Mouse (Mus musculus): ENCODE measurements at regions not wholly inside any gene's neighbourhood (a gene's known extent, or its start where the extent isn't known, plus 50 kb on each side); places are given as distances from the start of the nearest gene placed in this dataset.
A peak's percentile ranks its signal among the peaks of the same experiment; 100 is the strongest.

DNA sequence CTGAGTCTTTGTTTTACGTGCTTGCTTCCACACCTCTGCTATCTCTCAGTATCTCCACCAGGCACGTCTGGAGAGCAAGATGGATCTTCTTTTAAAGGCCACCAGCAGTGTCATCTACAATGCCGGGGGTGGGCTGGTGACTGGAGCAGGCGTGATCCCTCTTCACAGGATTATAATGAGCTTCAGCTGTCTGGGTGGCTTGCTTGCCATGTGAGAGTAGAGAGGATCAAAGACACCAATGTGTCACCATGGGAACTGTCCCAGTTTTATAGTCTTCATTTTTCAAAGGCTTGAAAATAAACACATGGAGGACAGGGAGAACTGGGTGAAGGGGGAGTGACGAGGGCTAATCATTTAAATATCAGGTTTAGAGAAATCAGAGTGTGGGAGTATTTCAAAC, 131.6 kb upstream of the Klf4 start:
- WGBS (ENCODE audit: insufficient replicate concordance) = 37% methylated on average over 5 of the region's 5 CpGs
- H3K4me3 ChIP-seq (replicated peaks) = no peak overlapping the region

DNA sequence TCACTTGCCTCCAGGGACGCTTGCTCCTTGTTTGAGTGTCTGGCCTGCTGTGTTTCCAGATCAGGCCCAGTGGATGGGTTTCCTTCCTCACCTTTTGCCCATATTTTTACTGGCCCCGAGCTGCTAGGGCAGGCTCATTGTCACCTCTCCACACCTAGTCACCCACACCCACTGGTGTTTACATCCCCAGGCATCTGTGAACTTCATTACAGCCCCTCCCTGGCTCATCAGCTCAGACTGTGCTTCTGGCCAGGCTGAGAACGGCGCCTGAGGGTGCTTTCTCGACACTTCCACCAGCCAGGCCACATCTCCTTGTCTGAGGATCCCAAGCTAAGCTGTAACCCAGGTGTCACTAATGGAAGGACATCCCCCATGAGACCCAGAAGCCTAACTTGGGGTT, 129.8 kb upstream of the Klf4 start:
- no peak for ATAC-seq (ENCODE audit: low read depth)
- no peaks in the 10 kb centered on the region for H3K4me1 ChIP-seq (replicated peaks)
- H3K27me3 ChIP-seq = no peaks in the 10 kb centered on the region
- H3K9me3 ChIP-seq (replicated peaks) = no peaks in the 10 kb centered on the region
- DNase-seq = no peak
- no peak overlapping the region for H3K4me3 ChIP-seq (replicated peaks)
- WGBS (ENCODE audit: insufficient replicate concordance) = 49% methylated on average over 5 of the region's 5 CpGs
- H3K9ac ChIP-seq = no peak overlapping the region
- H3K36me3 ChIP-seq = no peaks in the 10 kb centered on the region
- no peak overlapping the region for H3K4me2 ChIP-seq
- no peak overlapping the region for H3K27ac ChIP-seq

More for the DNA sequence above, 131.6 kb upstream of the Klf4 start:
- Histone ChIP-seq H3K9ac (no peak overlapping the region), H3K27me3 (no peaks in the 10 kb centered on the region), H3K36me3 (no peaks in the 10 kb centered on the region), H3K9me3 (replicated peaks) (no peaks in the 10 kb centered on the region), H3K27ac (no peak overlapping the region), H3K4me1 (replicated peaks) (no peaks in the 10 kb centered on the region), H3K4me2 (no peak overlapping the region)
- no peak for ATAC-seq (ENCODE audit: low read depth)
- DNase-seq = no peak

DNA sequence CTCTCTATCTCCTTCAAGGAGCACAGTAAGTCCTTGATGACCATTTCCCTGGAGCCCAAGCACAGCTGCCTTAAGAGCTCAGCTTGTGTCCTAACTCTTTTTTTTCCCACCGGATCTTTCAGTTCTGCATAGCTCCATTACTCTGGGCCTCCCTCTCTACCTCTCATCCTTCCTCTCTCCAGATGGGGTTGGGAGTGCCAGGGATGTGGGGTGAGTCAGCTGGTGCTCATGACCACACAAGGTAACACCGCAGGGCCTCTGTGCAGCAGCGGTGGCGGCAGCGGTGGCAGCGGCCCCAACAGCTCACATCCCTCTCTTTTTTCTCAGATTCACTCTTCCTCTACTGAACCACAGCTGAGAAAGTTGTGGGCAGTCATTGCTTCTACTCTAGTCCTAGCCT, 126.6 kb upstream of the Klf4 start:
- WGBS (ENCODE audit: insufficient replicate concordance) = 90% methylated on average over 6 of the region's 6 CpGs
- no peak overlapping the region for H3K4me3 ChIP-seq (replicated peaks)
- H3K36me3 ChIP-seq = no peaks in the 10 kb centered on the region
- H3K27ac ChIP-seq = no peak overlapping the region
- no peaks in the 10 kb centered on the region for H3K4me1 ChIP-seq (replicated peaks)
- DNase-seq = no peak
- H3K9ac ChIP-seq = no peak overlapping the region
- peaks cover 3% of the 10 kb centered on the region; the same call in 1 of the 2 replicates for H3K27me3 ChIP-seq
- ATAC-seq (ENCODE audit: low read depth) = no peak
- no peaks in the 10 kb centered on the region for H3K9me3 ChIP-seq (replicated peaks)
- H3K4me2 ChIP-seq = no peak overlapping the region

DNA sequence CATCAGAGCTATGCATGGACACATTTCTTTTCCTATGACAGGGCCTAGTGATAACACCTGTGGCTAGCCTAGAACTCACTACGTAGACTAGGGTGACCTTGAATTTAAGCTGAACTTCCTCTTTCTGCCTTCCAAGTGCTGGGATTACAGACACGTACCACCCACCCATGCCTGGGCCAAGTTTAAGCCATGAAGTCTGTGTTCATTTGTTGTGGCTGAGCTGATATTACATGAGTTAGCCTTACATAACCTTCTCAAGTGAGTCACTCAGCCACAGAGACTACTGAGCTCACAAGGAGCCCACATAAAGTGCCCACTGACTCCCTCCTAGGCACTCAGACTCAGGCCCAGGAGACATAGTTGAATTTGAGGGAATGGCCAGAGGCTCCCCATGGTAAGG, 123.1 kb upstream of the Klf4 start:
- no peaks in the 10 kb centered on the region for H3K36me3 ChIP-seq
- ATAC-seq (ENCODE audit: low read depth) = no peak
- DNase-seq = no peak
- H3K9me3 ChIP-seq (replicated peaks) = no peaks in the 10 kb centered on the region
- H3K4me2 ChIP-seq = no peak overlapping the region
- H3K9ac ChIP-seq = no peak overlapping the region
- H3K27ac ChIP-seq = no peak overlapping the region
- 29% methylated on average over 2 of the region's 2 CpGs for WGBS (ENCODE audit: insufficient replicate concordance)
- H3K27me3 ChIP-seq = peaks cover 38% of the 10 kb centered on the region
- H3K4me1 ChIP-seq (replicated peaks) = 0 out of 2 replicates have a peak, but pooled peaks cover 3% of the 10 kb centered on the region
- no peak overlapping the region for H3K4me3 ChIP-seq (replicated peaks)

DNA sequence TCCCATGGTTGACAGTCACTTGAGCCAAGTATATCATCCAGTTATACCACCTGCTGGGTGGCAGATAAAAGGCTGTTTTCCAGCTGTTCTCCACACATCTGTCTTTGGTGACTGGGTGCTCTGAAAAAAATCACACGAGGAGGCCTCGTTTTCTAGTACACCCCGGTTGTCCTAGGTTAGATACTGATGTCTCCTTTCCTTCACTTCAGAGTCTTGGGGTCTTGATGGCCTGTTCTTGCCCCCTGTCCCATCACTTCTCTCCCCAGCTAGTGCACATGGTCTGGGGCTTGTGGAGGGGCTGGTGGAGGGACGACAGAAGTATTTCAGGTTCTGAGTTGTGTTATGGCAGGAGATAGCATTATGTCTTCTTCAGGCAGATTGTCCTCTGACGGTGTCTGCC, 120.4 kb upstream of the Klf4 start:
- 0 out of 2 replicates have a peak, but pooled peaks cover 3% of the 10 kb centered on the region for H3K4me1 ChIP-seq (replicated peaks)
- H3K36me3 ChIP-seq = no peaks in the 10 kb centered on the region
- no peak overlapping the region for H3K27ac ChIP-seq
- H3K27me3 ChIP-seq = peaks cover 57% of the 10 kb centered on the region
- ATAC-seq (ENCODE audit: low read depth) (no peak), DNase-seq (no peak)
- WGBS (ENCODE audit: insufficient replicate concordance) = 53% methylated on average over 5 of the region's 5 CpGs
- no peak overlapping the region for H3K4me2 ChIP-seq
- H3K9me3 ChIP-seq (replicated peaks) = no peaks in the 10 kb centered on the region
- H3K9ac ChIP-seq = no peak overlapping the region
- H3K4me3 ChIP-seq (replicated peaks) = no peak overlapping the region

DNA sequence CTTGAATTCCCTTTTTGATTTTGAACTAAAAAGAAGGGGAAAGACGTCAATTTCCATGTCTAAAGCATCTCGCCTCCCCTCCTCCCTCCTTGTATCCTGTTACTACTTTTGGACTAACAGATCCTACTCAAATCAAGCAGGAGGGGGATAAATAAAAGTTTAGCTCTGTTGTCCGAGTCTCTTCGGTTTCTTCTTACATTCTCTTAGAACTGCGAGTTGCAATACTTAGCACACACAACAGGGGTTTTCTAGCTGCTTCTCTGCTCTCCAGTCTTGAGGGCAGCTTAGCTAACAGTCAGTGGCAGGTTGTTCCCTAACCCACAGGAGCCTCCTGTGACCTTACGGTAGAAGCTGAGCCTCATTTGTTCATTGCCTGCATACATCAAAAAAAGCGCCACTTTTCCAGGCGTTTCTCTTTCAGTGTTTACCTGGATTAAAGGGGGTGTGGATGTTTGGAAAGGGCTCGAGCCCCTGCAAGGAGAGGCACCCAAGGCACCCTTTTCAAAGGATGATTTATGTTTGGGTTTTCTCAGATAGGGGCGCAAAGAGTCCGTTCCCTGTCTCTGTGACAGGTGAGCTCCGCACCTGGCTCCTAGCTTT, 119.6 kb upstream of the Klf4 start:
- no peak overlapping the region for H3K9ac ChIP-seq
- 0 out of 2 replicates have a peak, but pooled peaks cover 3% of the 10 kb centered on the region for H3K4me1 ChIP-seq (replicated peaks)
- no peaks in the 10 kb centered on the region for H3K36me3 ChIP-seq
- DNase-seq (no peak), ATAC-seq (ENCODE audit: low read depth) (no peak)
- H3K4me2 ChIP-seq = peak overlapping the region; percentile 58
- 14% methylated on average over 12 of the region's 12 CpGs for WGBS (ENCODE audit: insufficient replicate concordance)
- peak overlapping the region; percentile 53 for H3K4me3 ChIP-seq (replicated peaks)
- no peak overlapping the region for H3K27ac ChIP-seq
- H3K9me3 ChIP-seq (replicated peaks) = no peaks in the 10 kb centered on the region
- H3K27me3 ChIP-seq = peaks cover 57% of the 10 kb centered on the region

DNA sequence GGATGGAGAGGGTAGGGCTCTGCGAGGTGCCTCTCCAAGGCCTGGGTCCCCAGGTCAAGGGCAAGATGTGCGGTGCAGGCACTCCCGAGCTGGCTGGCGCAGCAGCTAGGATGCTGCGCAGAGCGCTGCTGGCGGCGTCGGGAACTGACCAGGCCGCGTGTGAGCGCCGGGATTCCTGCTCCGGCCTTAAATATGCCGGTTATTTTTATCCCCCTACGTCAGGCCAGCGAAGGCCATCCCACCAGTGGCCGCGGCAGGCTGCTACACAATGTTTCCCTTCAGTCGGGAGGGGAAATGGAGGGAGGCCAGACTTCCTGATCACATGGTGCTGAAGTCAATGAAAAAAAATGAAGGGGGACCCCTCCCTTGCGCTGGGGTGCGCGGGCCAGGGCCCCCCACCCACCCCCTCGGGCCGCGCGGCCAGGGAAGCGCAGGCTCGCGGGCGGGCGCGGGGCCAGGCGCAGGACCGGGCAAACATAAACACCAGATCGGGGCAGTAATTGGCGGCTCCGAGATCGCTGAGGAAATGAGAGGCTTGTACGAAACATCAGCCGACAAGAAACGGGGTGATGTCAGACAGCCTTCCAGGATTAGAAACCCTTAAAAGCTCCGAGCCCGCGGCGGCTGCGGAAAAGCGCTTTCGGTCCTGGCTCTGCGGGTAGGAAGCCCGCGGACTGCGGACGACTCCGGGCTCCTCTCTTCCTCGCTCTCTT, 118.9 kb upstream of the Klf4 start:
- ATAC-seq (ENCODE audit: low read depth) (peak; percentile 57), DNase-seq (no peak)
- Histone ChIP-seq H3K27ac (no peak overlapping the region), H3K9ac (0 out of 2 replicates have a peak overlapping the region, but pooled peaks have one; percentile 6), H3K27me3 (peaks cover 60% of the 10 kb centered on the region), H3K9me3 (replicated peaks) (no peaks in the 10 kb centered on the region), H3K36me3 (no peaks in the 10 kb centered on the region), H3K4me2 (peak overlapping the region; percentile 58), H3K4me1 (replicated peaks) (0 out of 2 replicates have a peak, but pooled peaks cover 3% of the 10 kb centered on the region), H3K4me3 (replicated peaks) (peak overlapping the region; percentile 53)
- WGBS (ENCODE audit: insufficient replicate concordance) = 1% methylated on average over 55 of the region's 56 CpGs

DNA sequence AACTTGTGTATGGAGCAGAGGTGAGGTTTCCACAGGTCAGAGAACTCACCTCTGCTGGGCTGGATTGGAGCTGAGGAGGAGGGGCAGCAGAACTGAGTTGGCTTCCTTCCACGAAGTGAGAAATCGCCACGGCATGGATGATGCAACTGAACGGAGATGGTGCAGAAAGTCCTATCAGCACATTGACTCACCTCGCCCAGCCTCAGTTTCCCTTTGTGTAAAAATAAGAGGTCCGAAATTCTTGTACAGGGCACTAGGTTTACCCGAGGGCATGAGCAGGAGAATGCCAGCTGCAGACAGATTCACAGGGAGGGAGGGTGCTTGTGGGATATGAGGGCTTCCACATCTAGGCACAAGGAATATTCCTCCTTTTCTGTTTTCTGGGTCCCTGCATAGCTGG, 117.9 kb upstream of the Klf4 start:
- no peak overlapping the region for H3K9ac ChIP-seq
- no peak overlapping the region for H3K27ac ChIP-seq
- H3K4me1 ChIP-seq (replicated peaks) = 0 out of 2 replicates have a peak, but pooled peaks cover 3% of the 10 kb centered on the region
- WGBS (ENCODE audit: insufficient replicate concordance) = 50% methylated on average over 7 of the region's 7 CpGs
- H3K4me2 ChIP-seq = no peak overlapping the region
- peaks cover 61% of the 10 kb centered on the region for H3K27me3 ChIP-seq
- ATAC-seq (ENCODE audit: low read depth) (no peak), DNase-seq (no peak)
- no peaks in the 10 kb centered on the region for H3K9me3 ChIP-seq (replicated peaks)
- H3K36me3 ChIP-seq = no peaks in the 10 kb centered on the region
- H3K4me3 ChIP-seq (replicated peaks) = no peak overlapping the region

DNA sequence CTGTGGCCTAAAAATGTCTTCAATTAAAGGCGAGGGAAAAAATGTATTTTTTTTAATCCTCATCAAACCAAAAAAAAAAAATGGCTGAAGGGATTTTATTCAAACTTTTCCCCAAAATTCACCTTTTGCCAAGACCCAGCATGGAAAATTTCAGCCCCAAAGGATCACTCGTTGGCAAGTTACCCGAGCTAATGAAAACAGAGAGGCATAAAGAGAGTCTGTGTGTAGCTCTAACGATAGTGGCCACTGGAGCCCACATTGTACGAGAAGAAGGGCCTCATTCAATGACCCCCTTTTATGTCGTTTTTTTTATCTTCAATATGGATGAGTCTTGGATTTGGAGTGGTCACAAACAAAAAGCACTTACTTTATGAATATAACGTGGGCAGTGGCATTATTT, 116.1 kb upstream of the Klf4 start:
- ATAC-seq (ENCODE audit: low read depth) (no peak), DNase-seq (no peak)
- Histone ChIP-seq H3K4me3 (replicated peaks) (no peak overlapping the region), H3K9me3 (replicated peaks) (no peaks in the 10 kb centered on the region), H3K4me2 (no peak overlapping the region), H3K9ac (no peak overlapping the region), H3K36me3 (no peaks in the 10 kb centered on the region), H3K4me1 (replicated peaks) (0 out of 2 replicates have a peak, but pooled peaks cover 3% of the 10 kb centered on the region), H3K27me3 (peaks cover 53% of the 10 kb centered on the region), H3K27ac (no peak overlapping the region)
- WGBS (ENCODE audit: insufficient replicate concordance) = 60% methylated on average over 7 of the region's 7 CpGs

DNA sequence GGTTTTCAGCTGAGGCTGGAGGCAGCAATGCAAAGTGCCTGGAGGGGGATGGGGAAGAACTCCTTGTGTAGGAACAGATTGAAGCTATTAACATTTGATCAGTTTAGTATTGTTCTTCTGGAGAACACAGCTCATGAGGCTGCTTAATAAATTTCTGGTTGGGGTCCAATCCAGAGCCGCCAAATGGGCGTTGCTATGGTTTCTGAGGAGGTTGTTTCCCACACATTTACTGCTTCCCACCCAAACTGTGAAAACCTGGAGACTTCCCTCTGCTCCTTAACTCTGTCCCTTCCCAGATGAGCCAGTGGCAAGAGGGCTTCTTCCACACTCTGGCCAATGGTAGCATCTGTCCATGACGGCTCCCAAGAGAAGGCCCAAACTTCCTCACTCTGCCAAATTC, 113.2 kb upstream of the Klf4 start:
- ATAC-seq (ENCODE audit: low read depth) (no peak), DNase-seq (no peak)
- H3K27me3 ChIP-seq = peaks cover 23% of the 10 kb centered on the region
- H3K4me3 ChIP-seq (replicated peaks) = no peak overlapping the region
- 52% methylated on average over 3 of the region's 3 CpGs for WGBS (ENCODE audit: insufficient replicate concordance)
- no peak overlapping the region for H3K9ac ChIP-seq
- H3K9me3 ChIP-seq (replicated peaks) = no peaks in the 10 kb centered on the region
- no peak overlapping the region for H3K27ac ChIP-seq
- no peak overlapping the region for H3K4me2 ChIP-seq
- H3K4me1 ChIP-seq (replicated peaks) = no peaks in the 10 kb centered on the region
- H3K36me3 ChIP-seq = no peaks in the 10 kb centered on the region

DNA sequence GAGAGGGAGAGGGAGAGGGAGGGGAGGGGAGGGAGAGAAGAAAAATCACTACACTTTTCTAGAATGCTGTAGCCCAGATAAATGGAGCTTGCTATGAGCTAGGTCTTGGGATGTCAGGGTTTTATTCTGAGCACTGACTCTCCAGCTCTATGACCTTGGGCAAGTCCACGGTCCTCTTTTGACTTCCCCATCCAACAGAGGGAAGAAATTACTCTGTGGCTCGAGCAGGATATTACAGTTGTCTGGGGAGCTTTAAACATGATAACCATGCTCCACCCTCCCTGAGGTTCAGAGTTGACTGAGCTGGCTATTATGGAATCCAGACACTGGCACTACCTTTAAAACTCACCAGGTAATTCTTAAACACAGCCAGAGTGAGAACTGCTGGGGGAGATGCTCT, 112.6 kb upstream of the Klf4 start:
- Histone ChIP-seq H3K4me2 (no peak overlapping the region), H3K9ac (no peak overlapping the region), H3K36me3 (no peaks in the 10 kb centered on the region), H3K9me3 (replicated peaks) (no peaks in the 10 kb centered on the region), H3K27me3 (peaks cover 18% of the 10 kb centered on the region), H3K27ac (no peak overlapping the region), H3K4me1 (replicated peaks) (no peaks in the 10 kb centered on the region), H3K4me3 (replicated peaks) (no peak overlapping the region)
- WGBS (ENCODE audit: insufficient replicate concordance) = 25% methylated on average over 2 of the region's 2 CpGs
- ATAC-seq (ENCODE audit: low read depth) (no peak), DNase-seq (no peak)
